Mouse (Mus musculus) MEL (cell line): ENCODE data around the gene Hs3st6. TPM values are rescaled to one million over a fixed set of nuclear protein-coding genes. Genes with fewer than 3 reads are reported as not detected.

Experiments
- DNase-seq: peaks from one replicate; pipeline ENCODE4 v3.0.0; 2011; ENCODE audit warnings: low read depth, low spot score
- H3K27ac ChIP-seq: 2 replicates; pipeline ENCODE4 v1.5.1; 2012; ENCODE audit warnings: low read depth, mild to moderate bottlenecking, control low read depth, low read length, moderate library complexity; ENCODE audit not compliant: control insufficient read depth
- H3K27me3 ChIP-seq, 2 experiments: fragments of 150-350 bp in 1 of 2; sonication (generic) in 1 of 2; 2 replicates each; pipeline ENCODE4 v1.6.1; 2012; ENCODE audit warnings: low read length in 2 of 2, mild to moderate bottlenecking in 2 of 2, improper control_type of control experiment in 1 of 2, moderate library complexity in 1 of 2; ENCODE audit not compliant: insufficient read depth in 2 of 2, control insufficient read depth in 1 of 2
- H3K36me3 ChIP-seq, 2 experiments: 2 replicates each; pipeline ENCODE4 v1.6.1; 2012 to 2014; ENCODE audit warnings: low read length in 2 of 2, improper control_type of control experiment in 1 of 2, inconsistent platforms in 1 of 2, mild to moderate bottlenecking in 1 of 2; ENCODE audit not compliant: insufficient read depth in 2 of 2, control insufficient read depth in 1 of 2
- H3K4me1 ChIP-seq, 2 experiments: fragments of 150-350 bp in 1 of 2; sonication (generic) in 1 of 2; 2 replicates each; pipeline ENCODE4 v1.6.1; 2012; ENCODE audit warnings: low read length in 2 of 2, improper control_type of control experiment in 1 of 2, mild to moderate bottlenecking in 1 of 2; ENCODE audit not compliant: insufficient read depth in 2 of 2, control insufficient read depth in 1 of 2
- H3K4me3 ChIP-seq, 2 experiments: fragments of 150-350 bp in 1 of 2; sonication (generic) in 1 of 2; 2 replicates each; pipeline ENCODE4 v1.5.1; 2012; ENCODE audit warnings: low read depth in 2 of 2, low read length in 2 of 2, mild to moderate bottlenecking in 2 of 2, moderate library complexity in 2 of 2, control low read depth in 1 of 2, improper control_type of control experiment in 1 of 2; ENCODE audit not compliant: control insufficient read depth in 1 of 2, insufficient read depth in 1 of 2
- H3K79me2 ChIP-seq: 2 replicates; pipeline ENCODE4 v1.6.1; 2012; ENCODE audit warnings: mild to moderate bottlenecking, low read length, moderate library complexity; ENCODE audit not compliant: control insufficient read depth, poor library complexity, insufficient read depth
- H3K9ac ChIP-seq: 2 replicates; pipeline ENCODE4 v1.6.1; 2012; ENCODE audit warnings: low read depth, mild to moderate bottlenecking, control low read depth, low read length, moderate library complexity; ENCODE audit not compliant: control insufficient read depth, poor library complexity, severe bottlenecking
- H3K9me3 ChIP-seq: fragments of 150-350 bp; sonication (generic); replicated peaks from 2 replicates; pipeline ENCODE4 v1.6.1; 2012; ENCODE audit warnings: mild to moderate bottlenecking, low read length, improper control_type of control experiment, moderate library complexity; ENCODE audit not compliant: insufficient read depth
- CHD2 ChIP-seq: IDR thresholded peaks from 2 replicates; pipeline ENCODE4 v1.6.1; 2011; ENCODE audit warnings: low read length, improper control_type of control experiment
- CTCF ChIP-seq, 3 experiments: IDR thresholded peaks in 2 of 3; conservative IDR thresholded peaks in 1 of 3; 2 replicates each; pipeline ENCODE4 v1.5.1; 2011 to 2012; ENCODE audit warnings: low read length in 3 of 3, low read depth in 2 of 3, mild to moderate bottlenecking in 2 of 3, improper control_type of control experiment in 1 of 3, inconsistent platforms in 1 of 3, mixed read lengths in 1 of 3, moderate library complexity in 1 of 3; ENCODE audit not compliant: control insufficient read depth in 1 of 3, insufficient read depth in 1 of 3, poor library complexity in 1 of 3, severe bottlenecking in 1 of 3
- E2F4 ChIP-seq: IDR thresholded peaks from 2 replicates; pipeline ENCODE4 v1.6.1; 2011; ENCODE audit warnings: low read depth, low read length, improper control_type of control experiment, borderline replicate concordance
- ELF1 ChIP-seq: IDR thresholded peaks from 2 replicates; pipeline ENCODE4 v1.6.1; 2014; ENCODE audit warnings: low read depth, mild to moderate bottlenecking, inconsistent platforms, low read length, improper control_type of control experiment, moderate library complexity
- GABPA ChIP-seq: IDR thresholded peaks from 2 replicates; pipeline ENCODE4 v1.6.1; 2012; ENCODE audit warnings: low read depth, mild to moderate bottlenecking, inconsistent platforms, low read length, improper control_type of control experiment, moderate library complexity
- GATA1 ChIP-seq: IDR thresholded peaks from 2 replicates; pipeline ENCODE4 v1.6.1; 2011; ENCODE audit warnings: low read depth, low read length, improper control_type of control experiment
- HCFC1 ChIP-seq: IDR thresholded peaks from 2 replicates; pipeline ENCODE4 v1.6.1; 2012; ENCODE audit warnings: low read depth, mild to moderate bottlenecking, inconsistent platforms, low read length, improper control_type of control experiment, moderate library complexity
- JUND ChIP-seq: IDR thresholded peaks from 2 replicates; pipeline ENCODE4 v1.6.1; 2011; ENCODE audit warnings: low read depth, mild to moderate bottlenecking, improper control_type of control experiment, low read length
- KAT2A ChIP-seq: conservative IDR thresholded peaks from 2 replicates; pipeline ENCODE4 v1.6.1; 2012; ENCODE audit warnings: low read depth, low read length, improper control_type of control experiment, inconsistent platforms
- MAZ ChIP-seq: IDR thresholded peaks from 2 replicates; pipeline ENCODE4 v1.6.1; 2012; ENCODE audit warnings: low read depth, mild to moderate bottlenecking, inconsistent platforms, low read length, improper control_type of control experiment
- MEF2A ChIP-seq: IDR thresholded peaks from 2 replicates; pipeline ENCODE4 v1.6.1; 2014; ENCODE audit warnings: low read depth, mild to moderate bottlenecking, inconsistent platforms, low read length, improper control_type of control experiment; ENCODE audit not compliant: poor library complexity, insufficient replicate concordance, severe bottlenecking; ENCODE audit errors: extremely low read depth
- MYB ChIP-seq: IDR thresholded peaks from 2 replicates; pipeline ENCODE4 v1.6.1; 2011; ENCODE audit warnings: mild to moderate bottlenecking, low read depth, low read length, improper control_type of control experiment
- MYC ChIP-seq: IDR thresholded peaks from 2 replicates; pipeline ENCODE4 v1.6.1; 2011; ENCODE audit warnings: low read depth, mild to moderate bottlenecking, low read length, improper control_type of control experiment, moderate library complexity
- NELFE ChIP-seq: IDR thresholded peaks from 2 replicates; pipeline ENCODE4 v1.6.1; 2011; ENCODE audit warnings: low read depth, low read length, improper control_type of control experiment
- POLR2A ChIP-seq, 2 experiments: IDR thresholded peaks; 2 replicates each; pipeline ENCODE4 v1.6.1; 2011 to 2012; ENCODE audit warnings: low read length in 2 of 2, mild to moderate bottlenecking in 2 of 2, control low read depth in 1 of 2, improper control_type of control experiment in 1 of 2, low read depth in 1 of 2, moderate library complexity in 1 of 2; ENCODE audit not compliant: control insufficient read depth in 1 of 2, insufficient read depth in 1 of 2, poor library complexity in 1 of 2
- POLR2AphosphoS2 ChIP-seq: IDR thresholded peaks from 2 replicates; pipeline ENCODE4 v1.6.1; 2011; ENCODE audit warnings: low read length, improper control_type of control experiment
- POLR2AphosphoS5 ChIP-seq: IDR thresholded peaks from 2 replicates; pipeline ENCODE4 v1.6.1; 2012; ENCODE audit warnings: low read depth, borderline replicate concordance, mild to moderate bottlenecking, inconsistent platforms, low read length, moderate library complexity, mixed read lengths
- RAD21 ChIP-seq: IDR thresholded peaks from 2 replicates; pipeline ENCODE4 v1.6.1; 2011; ENCODE audit warnings: mild to moderate bottlenecking, low read depth, low read length, improper control_type of control experiment
- SIN3A ChIP-seq: IDR thresholded peaks from 2 replicates; pipeline ENCODE4 v1.6.1; 2012; ENCODE audit warnings: low read length, improper control_type of control experiment, inconsistent platforms
- TAL1 ChIP-seq: IDR thresholded peaks from 2 replicates; pipeline ENCODE4 v1.6.1; 2012; ENCODE audit warnings: mild to moderate bottlenecking, inconsistent platforms, low read length, moderate library complexity, mixed read lengths
- TBP ChIP-seq: IDR thresholded peaks from 2 replicates; pipeline ENCODE4 v1.8.0; 2011; ENCODE audit warnings: low read depth, low read length, improper control_type of control experiment
- TCF12 ChIP-seq: IDR thresholded peaks from 2 replicates; pipeline ENCODE4 v1.6.1; 2014; ENCODE audit warnings: low read depth, mild to moderate bottlenecking, inconsistent platforms, low read length, improper control_type of control experiment, moderate library complexity
- USF1 ChIP-seq: IDR thresholded peaks from 2 replicates; pipeline ENCODE4 v1.6.1; 2014; ENCODE audit warnings: low read depth, mild to moderate bottlenecking, inconsistent platforms, low read length, improper control_type of control experiment, moderate library complexity
- ZC3H11A ChIP-seq: IDR thresholded peaks from 2 replicates; pipeline ENCODE4 v1.6.1; 2012; ENCODE audit warnings: low read depth, mild to moderate bottlenecking, inconsistent platforms, low read length, improper control_type of control experiment
- ZKSCAN1 ChIP-seq: IDR thresholded peaks from 2 replicates; pipeline ENCODE4 v1.6.1; 2012; ENCODE audit warnings: low read depth, mild to moderate bottlenecking, inconsistent platforms, low read length, improper control_type of control experiment, moderate library complexity
- ZMIZ1 ChIP-seq: IDR thresholded peaks from 2 replicates; pipeline ENCODE4 v1.6.1; 2012; ENCODE audit warnings: low read depth, mild to moderate bottlenecking, inconsistent platforms, low read length, improper control_type of control experiment, moderate library complexity
- ZNF384 ChIP-seq: IDR thresholded peaks from 2 replicates; pipeline ENCODE4 v1.6.1; 2012; ENCODE audit warnings: low read depth, mild to moderate bottlenecking, inconsistent platforms, low read length, improper control_type of control experiment
- polyA plus RNA-seq, 2 experiments: library from polyadenylated mRNA; stranded (reverse) in 1 of 2; unstranded in 1 of 2; fragments of >175 nt in 1 of 2; fragments of >200 nt in 1 of 2; gene quantifications; 2 replicates each; pipeline versions ENCODE4 v1.2.1 to v1.2.4; 2012; ENCODE audit warnings: low replicate concordance in 2 of 2, low read depth in 1 of 2; ENCODE audit not compliant: insufficient read length in 2 of 2, insufficient read depth in 1 of 2, missing spikeins in 1 of 2
- total RNA-seq: library from RNA; depleted of rRNA; stranded (reverse); fragments of 300-350 nt; gene quantifications from 2 replicates; pipeline ENCODE4 v1.2.3, GENCODE M21; 2012

Gene Hs3st6
- total and polyA plus RNA-seq, 3 experiments: not detected

DNA sequence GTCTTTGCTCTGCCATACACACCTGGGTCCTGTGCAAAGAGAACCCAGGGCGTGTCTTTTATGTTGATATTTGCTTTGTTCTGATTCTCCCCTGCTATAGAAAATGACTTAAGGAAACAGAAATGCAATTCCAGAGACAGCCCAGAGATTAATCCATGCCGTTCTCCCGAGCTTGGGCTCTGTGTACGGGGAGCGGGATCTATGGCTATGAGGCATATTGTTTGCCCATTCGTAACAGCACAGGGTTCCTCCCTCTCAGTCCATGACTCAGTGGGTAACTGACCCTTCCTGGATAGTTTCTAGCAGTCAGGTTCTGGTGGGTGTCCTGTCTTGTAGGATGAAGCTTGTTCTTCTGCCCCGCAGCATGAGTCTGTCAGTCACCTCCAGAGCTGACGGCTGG is 22.4 kb downstream of the Hs3st6 start:
- no peaks in the 10 kb centered on the region for H3K36me3 ChIP-seq
- peaks cover 0 to 2% of the 10 kb centered on the region in 2 experiments for H3K27me3 ChIP-seq
- H3K79me2 ChIP-seq: no peaks in the 10 kb centered on the region
- DNase-seq: no peak
- TF ChIP-seq ZNF384 (no peak), TCF12 (no peak), POLR2AphosphoS5 (no peak), GABPA (no peak), CHD2 (no peak), TBP (no peak), ZC3H11A (no peak), MAZ (no peak), TAL1 (no peak), MYC (no peak), E2F4 (no peak), KAT2A (no peak), USF1 (no peak), CTCF (IDR thresholded peaks at IDR 0.05 in 2 of 3, conservative IDR thresholded peaks at IDR 0.05 in 1 of 3; ENCODE audit: control insufficient read depth in 1 of 3, insufficient read depth in 1 of 3, low read depth in 2 of 3, low read length in 3 of 3, poor library complexity in 1 of 3, severe bottlenecking in 1 of 3) (no peak), GATA1 (no peak), JUND (no peak)
- no peak overlapping the region for H3K4me3 ChIP-seq
- H3K9ac ChIP-seq: no peak overlapping the region
- no peaks in the 10 kb centered on the region for H3K9me3 ChIP-seq
- no peaks in the 10 kb centered on the region for H3K4me1 ChIP-seq
- no peak overlapping the region for H3K27ac ChIP-seq

DNA sequence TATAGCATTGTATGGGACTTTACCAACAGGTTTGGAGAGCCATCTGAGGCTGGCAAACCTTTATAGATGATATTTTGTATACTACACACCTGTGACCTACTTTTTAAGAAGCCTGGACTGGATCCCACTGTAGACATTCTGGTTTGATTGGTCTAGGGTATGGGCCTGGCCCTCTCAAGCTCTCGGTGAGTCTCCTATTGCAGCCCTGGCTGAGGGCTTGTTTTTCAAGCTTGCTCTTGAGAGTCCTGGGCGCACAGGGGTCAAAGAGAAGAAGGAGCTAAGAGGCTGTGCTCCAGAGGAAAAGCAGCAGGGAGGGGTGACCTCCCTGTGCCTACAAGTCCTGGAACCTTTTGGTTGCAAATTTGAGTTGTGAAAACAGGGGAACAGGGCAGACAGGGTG is 24.3 kb downstream of the Hs3st6 start:
- H3K27ac ChIP-seq: no peak overlapping the region

More for the DNA sequence above, 24.3 kb downstream of the Hs3st6 start:
- Histone ChIP-seq H3K9ac (no peak overlapping the region), H3K27me3 (peaks cover 0 to 2% of the 10 kb centered on the region in 2 experiments), H3K4me3 (no peak overlapping the region), H3K9me3 (no peaks in the 10 kb centered on the region), H3K4me1 (no peaks in the 10 kb centered on the region), H3K79me2 (no peaks in the 10 kb centered on the region), H3K36me3 (no peaks in the 10 kb centered on the region)
- no peak for DNase-seq
- TF ChIP-seq ZC3H11A (no peak), POLR2A (IDR thresholded peaks at IDR 0.05; ENCODE audit: control insufficient read depth in 1 of 2, insufficient read depth in 1 of 2, low read depth in 1 of 2, low read length in 2 of 2, poor library complexity in 1 of 2) (no peak), MAZ (no peak), ZKSCAN1 (no peak), SIN3A (no peak), HCFC1 (no peak), GABPA (no peak), POLR2AphosphoS2 (no peak), ELF1 (no peak), RAD21 (no peak), JUND (no peak), MEF2A (no peak), TCF12 (no peak), CTCF (IDR thresholded peaks at IDR 0.05 in 2 of 3, conservative IDR thresholded peaks at IDR 0.05 in 1 of 3; ENCODE audit: control insufficient read depth in 1 of 3, insufficient read depth in 1 of 3, low read depth in 2 of 3, low read length in 3 of 3, poor library complexity in 1 of 3, severe bottlenecking in 1 of 3) (no peak), E2F4 (no peak), ZMIZ1 (no peak), MYB (no peak), NELFE (no peak), MYC (no peak)
